Mouse (Mus musculus): ENCODE measurements at regions not wholly inside any gene's neighbourhood (a gene's known extent, or its start where the extent isn't known, plus 50 kb on each side); places are given as distances from the start of the nearest gene placed in this dataset.

- DNase-seq (ENCODE audit: low spot score) = peak; percentile 34
- no peaks in the 10 kb centered on the region for H3K36me3 ChIP-seq (ENCODE audit: insufficient read depth, low read length)
- no peaks in the 10 kb centered on the region for H3K27me3 ChIP-seq (ENCODE audit: insufficient read depth, low read length)
- ATAC-seq (replicated peaks; ENCODE audit: low FRiP score, low read depth) = no peak
- H3K4me2 ChIP-seq (ENCODE audit: low read length) = no peak overlapping the region
- H3K9ac ChIP-seq (ENCODE audit: low read depth, low read length) = no peak overlapping the region
- H3K27ac ChIP-seq = no peak overlapping the region
- H3K9me3 ChIP-seq (replicated peaks; ENCODE audit: low read length) = no peaks in the 10 kb centered on the region
- no peak overlapping the region for H3K4me3 ChIP-seq (replicated peaks; ENCODE audit: low read depth, low read length)
- 13% methylated on average over 16 of the region's 16 CpGs for WGBS
- no peak for TF ChIP-seq CTCF (IDR thresholded peaks at IDR 0.05; ENCODE audit: low read depth)
- H3K4me1 ChIP-seq (replicated peaks; ENCODE audit: insufficient read depth, low read length) = no peaks in the 10 kb centered on the region
These were observed 218.6 kb downstream of the Sox2 start for GRCm38 (mm10) chr3:34868698-34869409.

DNA sequence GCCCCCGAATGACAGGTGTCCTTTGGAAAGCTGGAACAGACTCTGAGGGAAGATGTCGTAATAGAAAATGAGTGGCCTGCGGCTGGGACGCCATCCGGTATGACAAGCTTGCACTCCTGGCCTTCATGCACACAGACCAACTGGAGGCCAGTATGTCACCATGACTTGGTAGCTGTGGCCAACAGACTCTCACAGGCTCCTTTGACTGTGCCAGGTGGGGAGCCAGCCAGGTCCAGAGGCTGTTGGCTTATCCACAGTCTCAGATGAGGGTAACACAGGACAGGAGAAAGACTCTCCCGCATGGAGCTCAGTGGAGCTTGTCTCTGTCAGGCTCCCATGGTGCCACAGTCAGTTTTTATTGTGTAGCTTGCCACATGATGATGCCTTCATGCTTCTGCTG lies 219.7 kb downstream of the Sox2 start:
- Histone ChIP-seq H3K4me1 (replicated peaks; ENCODE audit: insufficient read depth, low read length) (no peaks in the 10 kb centered on the region), H3K4me3 (replicated peaks; ENCODE audit: low read depth, low read length) (no peak overlapping the region), H3K27ac (no peak overlapping the region), H3K9me3 (replicated peaks; ENCODE audit: low read length) (no peaks in the 10 kb centered on the region), H3K4me2 (ENCODE audit: low read length) (no peak overlapping the region), H3K27me3 (ENCODE audit: insufficient read depth, low read length) (no peaks in the 10 kb centered on the region), H3K36me3 (ENCODE audit: insufficient read depth, low read length) (no peaks in the 10 kb centered on the region), H3K9ac (ENCODE audit: low read depth, low read length) (no peak overlapping the region)
- no peak for TF ChIP-seq CTCF (IDR thresholded peaks at IDR 0.05; ENCODE audit: low read depth)
- WGBS = 88% methylated on average over 6 of the region's 6 CpGs
- ATAC-seq (replicated peaks; ENCODE audit: low FRiP score, low read depth) = no peak
- DNase-seq (ENCODE audit: low spot score) = no peak

- DNase-seq (ENCODE audit: low spot score) = peak; percentile 29
These were observed 234.9 kb downstream of the Sox2 start for GRCm38 (mm10) chr3:34885137-34885536.

GRCm38 (mm10) chr3:34893381-34893780 lies 243.2 kb downstream of the Sox2 start:
- Histone ChIP-seq H3K27ac (no peak overlapping the region), H3K27me3 (ENCODE audit: insufficient read depth, low read length) (no peaks in the 10 kb centered on the region), H3K4me2 (ENCODE audit: low read length) (no peak overlapping the region), H3K9ac (ENCODE audit: low read depth, low read length) (no peak overlapping the region), H3K4me1 (replicated peaks; ENCODE audit: insufficient read depth, low read length) (no peaks in the 10 kb centered on the region), H3K9me3 (replicated peaks; ENCODE audit: low read length) (no peaks in the 10 kb centered on the region), H3K36me3 (ENCODE audit: insufficient read depth, low read length) (no peaks in the 10 kb centered on the region), H3K4me3 (replicated peaks; ENCODE audit: low read depth, low read length) (no peak overlapping the region)
- DNase-seq (ENCODE audit: low spot score) = no peak
- no peak for ATAC-seq (replicated peaks; ENCODE audit: low FRiP score, low read depth)
- 78% methylated on average over 5 of the region's 5 CpGs for WGBS
- no peak for TF ChIP-seq CTCF (IDR thresholded peaks at IDR 0.05; ENCODE audit: low read depth)

More at GRCm38 (mm10) chr3:34885137-34885536, 234.9 kb downstream of the Sox2 start:
- Histone ChIP-seq H3K4me3 (replicated peaks; ENCODE audit: low read depth, low read length) (no peak overlapping the region), H3K27me3 (ENCODE audit: insufficient read depth, low read length) (no peaks in the 10 kb centered on the region), H3K9me3 (replicated peaks; ENCODE audit: low read length) (no peaks in the 10 kb centered on the region), H3K36me3 (ENCODE audit: insufficient read depth, low read length) (no peaks in the 10 kb centered on the region), H3K9ac (ENCODE audit: low read depth, low read length) (no peak overlapping the region), H3K4me2 (ENCODE audit: low read length) (no peak overlapping the region), H3K4me1 (replicated peaks; ENCODE audit: insufficient read depth, low read length) (no peaks in the 10 kb centered on the region), H3K27ac (no peak overlapping the region)
- no peak for TF ChIP-seq CTCF (IDR thresholded peaks at IDR 0.05; ENCODE audit: low read depth)
- WGBS = 70% methylated on average over 5 of the region's 5 CpGs
- ATAC-seq (replicated peaks; ENCODE audit: low FRiP score, low read depth) = no peak

GRCm38 (mm10) chr3:34903106-34903505 lies 252.9 kb downstream of the Sox2 start:
- Histone ChIP-seq H3K9me3 (replicated peaks; ENCODE audit: low read length) (no peaks in the 10 kb centered on the region), H3K27ac (no peak overlapping the region), H3K27me3 (ENCODE audit: insufficient read depth, low read length) (no peaks in the 10 kb centered on the region), H3K36me3 (ENCODE audit: insufficient read depth, low read length) (no peaks in the 10 kb centered on the region), H3K4me2 (ENCODE audit: low read length) (no peak overlapping the region), H3K4me3 (replicated peaks; ENCODE audit: low read depth, low read length) (no peak overlapping the region), H3K4me1 (replicated peaks; ENCODE audit: insufficient read depth, low read length) (no peaks in the 10 kb centered on the region), H3K9ac (ENCODE audit: low read depth, low read length) (no peak overlapping the region)
- 48% methylated on average over 8 of the region's 8 CpGs for WGBS
- ATAC-seq (replicated peaks; ENCODE audit: low FRiP score, low read depth) = no peak
- no peak for TF ChIP-seq CTCF (IDR thresholded peaks at IDR 0.05; ENCODE audit: low read depth)
- DNase-seq (ENCODE audit: low spot score) = no peak

- H3K27ac ChIP-seq = no peak overlapping the region
- ATAC-seq (replicated peaks; ENCODE audit: low FRiP score, low read depth) = no peak
- H3K9me3 ChIP-seq (replicated peaks; ENCODE audit: low read length) = no peaks in the 10 kb centered on the region
- no peaks in the 10 kb centered on the region for H3K36me3 ChIP-seq (ENCODE audit: insufficient read depth, low read length)
- no peaks in the 10 kb centered on the region for H3K27me3 ChIP-seq (ENCODE audit: insufficient read depth, low read length)
- no peaks in the 10 kb centered on the region for H3K4me1 ChIP-seq (replicated peaks; ENCODE audit: insufficient read depth, low read length)
- no peak for DNase-seq (ENCODE audit: low spot score)
- H3K4me2 ChIP-seq (ENCODE audit: low read length) = no peak overlapping the region
- H3K9ac ChIP-seq (ENCODE audit: low read depth, low read length) = no peak overlapping the region
- 81% methylated on average over 5 of the region's 5 CpGs for WGBS
- H3K4me3 ChIP-seq (replicated peaks; ENCODE audit: low read depth, low read length) = no peak overlapping the region
- TF ChIP-seq CTCF (IDR thresholded peaks at IDR 0.05; ENCODE audit: low read depth) = no peak
These were observed 258.3 kb downstream of the Sox2 start for GRCm38 (mm10) chr3:34908489-34908888.

GRCm38 (mm10) chr3:34909350-34909749 lies 259.1 kb downstream of the Sox2 start:
- Histone ChIP-seq H3K4me3 (replicated peaks; ENCODE audit: low read depth, low read length) (no peak overlapping the region), H3K36me3 (ENCODE audit: insufficient read depth, low read length) (no peaks in the 10 kb centered on the region), H3K9me3 (replicated peaks; ENCODE audit: low read length) (no peaks in the 10 kb centered on the region), H3K9ac (ENCODE audit: low read depth, low read length) (no peak overlapping the region), H3K4me2 (ENCODE audit: low read length) (no peak overlapping the region), H3K27ac (no peak overlapping the region), H3K4me1 (replicated peaks; ENCODE audit: insufficient read depth, low read length) (no peaks in the 10 kb centered on the region), H3K27me3 (ENCODE audit: insufficient read depth, low read length) (no peaks in the 10 kb centered on the region)
- 82% methylated on average over 3 of the region's 3 CpGs for WGBS
- DNase-seq (ENCODE audit: low spot score) = no peak
- ATAC-seq (replicated peaks; ENCODE audit: low FRiP score, low read depth) = no peak
- no peak for TF ChIP-seq CTCF (IDR thresholded peaks at IDR 0.05; ENCODE audit: low read depth)
